Mouse (Mus musculus) cortical plate, adult 2 months (tissue): ENCODE data around the gene Atg10.

Source experiments
- CTCF ChIP-seq: fragments of 200-500 bp; IDR thresholded peaks from 2 replicates; pipeline ENCODE4 v1.5.1; 2011; ENCODE audit warnings: mild to moderate bottlenecking, control low read depth, low read length; ENCODE audit not compliant: insufficient read depth; ENCODE audit errors: extremely low read depth
- POLR2A ChIP-seq: fragments of 200-500 bp; IDR thresholded peaks from 2 replicates; pipeline ENCODE4 v1.6.1; 2011; ENCODE audit warnings: mild to moderate bottlenecking, low read length, control low read depth; ENCODE audit not compliant: insufficient read depth; ENCODE audit errors: extremely low read depth

GRCm38 (mm10) chr13:91038636-91039035 is 185.1 kb downstream of the Atg10 start:
- TF ChIP-seq CTCF = no peak
- no peak for TF ChIP-seq POLR2A
